Mouse (Mus musculus): ENCODE data around the gene Defb47. TPM values are rescaled to one million over a fixed set of nuclear protein-coding genes. Genes with fewer than 3 reads are reported as not detected.

Gene Defb47
- total and polyA plus RNA-seq, 3 experiments: not detected

GRCm38 (mm10) chr14:63046691-63047090 lies 48.8 kb downstream of the Defb47 start, which contains the start of gene Defb42:
Gene Defb42, plus strand, starts transcription at chr14:63046991.
- Histone ChIP-seq H3K36me3 (ENCODE audit: control insufficient read depth in 1 of 2, insufficient read depth in 2 of 2, low read length in 2 of 2) (no peaks in the 10 kb centered on the region), H3K4me1 (ENCODE audit: control insufficient read depth in 1 of 2, insufficient read depth in 2 of 2, low read length in 2 of 2) (no peaks in the 10 kb centered on the region), H3K4me3 (ENCODE audit: control insufficient read depth in 1 of 2, insufficient read depth in 1 of 2, low read depth in 2 of 2, low read length in 2 of 2) (no peak within 1 kb of the TSS), H3K27ac (ENCODE audit: control insufficient read depth, low read depth, low read length) (no peak within 1 kb of the TSS), H3K9ac (ENCODE audit: control insufficient read depth, low read depth, low read length, poor library complexity, severe bottlenecking) (no peak within 1 kb of the TSS), H3K27me3 (ENCODE audit: control insufficient read depth in 1 of 2, insufficient read depth in 2 of 2, low read length in 2 of 2) (no peaks in the 10 kb centered on the region; a peak in 1 of 4 replicates), H3K79me2 (ENCODE audit: control insufficient read depth, insufficient read depth, low read length, poor library complexity) (no peaks in the 10 kb centered on the region), H3K9me3 (replicated peaks; ENCODE audit: insufficient read depth, low read length) (no peaks in the 10 kb centered on the region)
- TF ChIP-seq MAZ (IDR thresholded peaks at IDR 0.05; ENCODE audit: low read depth, low read length): no peak
- no peak for TF ChIP-seq MEF2A (IDR thresholded peaks at IDR 0.05; ENCODE audit: extremely low read depth, insufficient replicate concordance, low read depth, low read length, poor library complexity, severe bottlenecking)
- TF ChIP-seq MXI1 (IDR thresholded peaks at IDR 0.05; ENCODE audit: low read depth, low read length): no peak
- no peak for TF ChIP-seq ZMIZ1 (IDR thresholded peaks at IDR 0.05; ENCODE audit: low read depth, low read length)
- TF ChIP-seq MYB (IDR thresholded peaks at IDR 0.05; ENCODE audit: low read depth, low read length): no peak
- no peak for TF ChIP-seq SMC3 (IDR thresholded peaks at IDR 0.05; ENCODE audit: low read depth, low read length)
- no peak for TF ChIP-seq POLR2AphosphoS2 (IDR thresholded peaks at IDR 0.05; ENCODE audit: low read length)
- TF ChIP-seq HCFC1 (IDR thresholded peaks at IDR 0.05; ENCODE audit: low read depth, low read length): no peak
- TF ChIP-seq ZC3H11A (IDR thresholded peaks at IDR 0.05; ENCODE audit: low read depth, low read length): no peak
- TF ChIP-seq CTCF (IDR thresholded peaks at IDR 0.05 in 2 of 3, conservative IDR thresholded peaks at IDR 0.05 in 1 of 3; ENCODE audit: control insufficient read depth in 1 of 3, insufficient read depth in 1 of 3, low read depth in 2 of 3, low read length in 3 of 3, poor library complexity in 1 of 3, severe bottlenecking in 1 of 3): no peak
- no peak for DNase-seq (ENCODE audit: low read depth, low spot score)

DNA sequence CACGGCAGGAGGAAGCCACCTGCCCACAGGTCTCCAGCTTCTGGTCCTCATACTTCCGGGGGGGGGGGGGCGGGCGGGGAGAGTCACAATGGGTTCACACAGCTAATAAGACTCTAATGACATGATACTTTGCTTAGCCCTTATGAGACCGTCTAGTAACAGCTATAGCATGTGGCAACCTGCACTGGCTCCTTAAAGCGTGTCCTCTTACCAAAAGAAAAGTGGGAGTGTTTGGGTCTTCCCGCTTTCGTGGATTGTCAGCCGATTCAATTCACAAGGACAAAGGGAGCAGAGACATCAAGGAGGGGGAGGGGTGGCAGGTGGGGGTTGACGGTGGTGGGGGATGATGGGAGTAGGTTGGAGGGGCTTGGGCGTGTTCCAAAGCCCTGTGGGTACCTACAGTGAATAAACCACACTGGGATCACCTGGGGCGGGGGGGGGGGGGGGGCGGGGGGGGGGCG lies 52.1 kb downstream of the Defb47 start, which contains the start of gene Defb30:
Gene Defb30, minus strand, starts transcription at position 51 of the 461 bp plus-strand sequence.
- H3K9ac ChIP-seq (ENCODE audit: control insufficient read depth, low read depth, low read length, poor library complexity, severe bottlenecking): no peak within 1 kb of the TSS
- TF ChIP-seq E2F4 (IDR thresholded peaks at IDR 0.05; ENCODE audit: borderline replicate concordance, low read depth, low read length) (no peak), MAX (IDR thresholded peaks at IDR 0.05; ENCODE audit: low read length) (no peak), ZKSCAN1 (IDR thresholded peaks at IDR 0.05; ENCODE audit: low read depth, low read length) (no peak), TCF12 (IDR thresholded peaks at IDR 0.05; ENCODE audit: low read depth, low read length) (no peak), GATA1 (IDR thresholded peaks at IDR 0.05; ENCODE audit: low read depth, low read length) (no peak), MAFK (IDR thresholded peaks at IDR 0.05; ENCODE audit: borderline replicate concordance, low read depth, low read length) (no peak), MXI1 (IDR thresholded peaks at IDR 0.05; ENCODE audit: low read depth, low read length) (no peak), BHLHE40 (IDR thresholded peaks at IDR 0.05; ENCODE audit: borderline replicate concordance, low read depth, low read length) (no peak), POLR2A (IDR thresholded peaks at IDR 0.05; ENCODE audit: control insufficient read depth in 1 of 2, insufficient read depth in 1 of 2, low read depth in 1 of 2, low read length in 2 of 2, poor library complexity in 1 of 2) (no peak), ETS1 (IDR thresholded peaks at IDR 0.05; ENCODE audit: low read depth, low read length) (no peak), SMC3 (IDR thresholded peaks at IDR 0.05; ENCODE audit: low read depth, low read length) (no peak), RAD21 (IDR thresholded peaks at IDR 0.05; ENCODE audit: low read depth, low read length) (no peak), USF1 (IDR thresholded peaks at IDR 0.05; ENCODE audit: low read depth, low read length) (no peak), CHD1 (IDR thresholded peaks at IDR 0.05; ENCODE audit: low read depth, low read length) (no peak), TBP (IDR thresholded peaks at IDR 0.05; ENCODE audit: low read depth, low read length) (no peak), NELFE (IDR thresholded peaks at IDR 0.05; ENCODE audit: low read depth, low read length) (no peak), ZMIZ1 (IDR thresholded peaks at IDR 0.05; ENCODE audit: low read depth, low read length) (no peak), MYB (IDR thresholded peaks at IDR 0.05; ENCODE audit: low read depth, low read length) (no peak), RCOR1 (IDR thresholded peaks at IDR 0.05; ENCODE audit: low read depth, low read length) (no peak), MEF2A (IDR thresholded peaks at IDR 0.05; ENCODE audit: extremely low read depth, insufficient replicate concordance, low read depth, low read length, poor library complexity, severe bottlenecking) (no peak)
- H3K79me2 ChIP-seq (ENCODE audit: control insufficient read depth, insufficient read depth, low read length, poor library complexity): no peaks in the 10 kb centered on the region
- no peak within 1 kb of the TSS for H3K4me3 ChIP-seq (ENCODE audit: control insufficient read depth in 1 of 2, insufficient read depth in 1 of 2, low read depth in 2 of 2, low read length in 2 of 2)
- no peaks in the 10 kb centered on the region; a peak in 1 of 4 replicates for H3K27me3 ChIP-seq (ENCODE audit: control insufficient read depth in 1 of 2, insufficient read depth in 2 of 2, low read length in 2 of 2)
- no peak for DNase-seq (ENCODE audit: low read depth, low spot score)
- H3K27ac ChIP-seq (ENCODE audit: control insufficient read depth, low read depth, low read length): no peak within 1 kb of the TSS
- H3K9me3 ChIP-seq (replicated peaks; ENCODE audit: insufficient read depth, low read length): no peaks in the 10 kb centered on the region
- H3K36me3 ChIP-seq (ENCODE audit: control insufficient read depth in 1 of 2, insufficient read depth in 2 of 2, low read length in 2 of 2): no peaks in the 10 kb centered on the region
- H3K4me1 ChIP-seq (ENCODE audit: control insufficient read depth in 1 of 2, insufficient read depth in 2 of 2, low read length in 2 of 2): no peaks in the 10 kb centered on the region
